Mouse (Mus musculus): ENCODE results near the gene Clmp. TPM values are rescaled to one million over a fixed set of nuclear protein-coding genes. Genes with fewer than 3 reads are reported as not detected.

Gene Clmp
- polyA plus RNA-seq (2016; fragmentation: Nextera tagmentation; extraction: Ambion mirVana): 14.9 and 17.0 TPM in 2 replicates

- H3K4me3 ChIP-seq: peak within 1 kb of the TSS; percentile 71
- WGBS: under 1% methylated on average over 51 of the region's 53 CpGs
- H3K4me2 ChIP-seq: peak within 1 kb of the TSS; percentile 97
- H3K9ac ChIP-seq: peak within 1 kb of the TSS; percentile 80
- H3K27me3 ChIP-seq (replicated peaks): peaks cover 38% of the 10 kb centered on the region
- H3K9me3 ChIP-seq (replicated peaks): no peaks in the 10 kb centered on the region
- peak; percentile 49 for ATAC-seq (ENCODE audit: insufficient number of reproducible peaks, low FRiP score)
- H3K4me1 ChIP-seq (replicated peaks): no peaks in the 10 kb centered on the region
- peak within 1 kb of the TSS; percentile 83 for H3K27ac ChIP-seq (ENCODE audit: poor library complexity, severe bottlenecking)
- H3K36me3 ChIP-seq: no peaks in the 10 kb centered on the region
Observed at GRCm38 (mm10) chr9:40685801-40686420, at the start of gene Clmp. Clmp (plus strand) TSS chr9:40685962.

DNA sequence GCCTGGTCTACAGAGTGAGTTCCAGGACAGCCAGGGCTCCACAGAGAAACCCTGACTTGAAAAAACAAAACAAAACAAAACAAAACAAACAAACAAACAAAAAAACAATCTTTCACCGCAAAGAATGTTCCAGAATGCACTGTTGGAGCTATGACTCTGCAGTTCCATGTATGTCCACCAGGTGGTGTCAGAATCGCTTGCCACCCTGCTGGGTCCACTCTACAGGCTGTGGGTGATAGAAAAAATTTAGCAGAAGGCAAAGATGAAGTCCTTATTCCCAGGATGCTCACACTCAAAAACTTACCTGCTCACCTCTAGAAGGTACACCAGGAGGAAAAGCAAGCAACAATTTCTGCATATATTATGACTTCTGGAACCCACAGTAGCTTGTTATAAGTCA lies 49.7 kb upstream of the Clmp start:
- no peak overlapping the region for H3K9ac ChIP-seq
- ATAC-seq (ENCODE audit: insufficient number of reproducible peaks, low FRiP score): no peak
- H3K4me3 ChIP-seq: no peak overlapping the region
- H3K4me1 ChIP-seq (replicated peaks): peaks cover 8% of the 10 kb centered on the region
- no peak overlapping the region for H3K4me2 ChIP-seq
- H3K27ac ChIP-seq (ENCODE audit: poor library complexity, severe bottlenecking): no peak overlapping the region
- 20% methylated on average over 2 of the region's 2 CpGs for WGBS
- H3K9me3 ChIP-seq (replicated peaks): no peaks in the 10 kb centered on the region
- H3K27me3 ChIP-seq (replicated peaks): no peaks in the 10 kb centered on the region
- no peaks in the 10 kb centered on the region for H3K36me3 ChIP-seq

DNA sequence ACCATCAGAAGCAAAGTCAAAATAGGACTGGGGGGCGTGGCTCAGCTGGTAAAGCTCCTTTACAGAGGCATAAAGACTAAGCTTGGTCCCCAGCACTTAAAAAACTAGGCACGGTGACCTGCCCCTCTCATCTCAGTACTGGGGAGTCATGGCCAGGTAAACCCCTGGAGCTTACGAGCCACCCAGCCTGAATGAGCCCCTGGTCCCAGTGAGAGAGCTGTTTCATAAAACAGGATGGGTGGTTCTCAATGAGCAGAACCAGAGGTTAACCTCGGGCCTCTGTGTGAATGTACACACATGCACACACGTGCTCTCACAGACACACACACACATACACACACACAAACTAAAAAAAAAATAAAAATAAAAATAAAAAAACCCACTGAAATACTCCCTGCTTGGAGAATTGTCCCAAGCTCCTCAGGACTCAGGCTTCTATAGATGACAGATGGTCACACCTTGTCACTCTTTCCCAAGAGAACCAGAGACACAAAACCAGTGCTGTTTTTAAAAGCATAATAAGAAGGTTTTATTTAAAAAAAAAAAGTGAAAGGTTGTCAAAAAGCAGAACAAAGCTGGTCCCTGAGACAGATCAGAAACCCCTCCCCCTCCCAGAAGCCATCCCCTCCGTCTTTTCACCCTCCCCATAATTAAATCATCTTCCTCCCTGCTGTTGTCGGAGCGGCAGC lies 47.9 kb upstream of the Clmp start:
- Histone ChIP-seq H3K4me1 (replicated peaks) (peaks cover 14% of the 10 kb centered on the region), H3K4me3 (peak overlapping the region; percentile 56), H3K9ac (peak overlapping the region; percentile 67; the same call in 1 of the 2 replicates), H3K27me3 (replicated peaks) (peaks cover 4% of the 10 kb centered on the region; the same call in 1 of the 2 replicates), H3K9me3 (replicated peaks) (no peaks in the 10 kb centered on the region), H3K36me3 (no peaks in the 10 kb centered on the region), H3K27ac (ENCODE audit: poor library complexity, severe bottlenecking) (no peak overlapping the region), H3K4me2 (peak overlapping the region; percentile 80)
- no peak for ATAC-seq (ENCODE audit: insufficient number of reproducible peaks, low FRiP score)
- WGBS: 37% methylated on average over 8 of the region's 8 CpGs

DNA sequence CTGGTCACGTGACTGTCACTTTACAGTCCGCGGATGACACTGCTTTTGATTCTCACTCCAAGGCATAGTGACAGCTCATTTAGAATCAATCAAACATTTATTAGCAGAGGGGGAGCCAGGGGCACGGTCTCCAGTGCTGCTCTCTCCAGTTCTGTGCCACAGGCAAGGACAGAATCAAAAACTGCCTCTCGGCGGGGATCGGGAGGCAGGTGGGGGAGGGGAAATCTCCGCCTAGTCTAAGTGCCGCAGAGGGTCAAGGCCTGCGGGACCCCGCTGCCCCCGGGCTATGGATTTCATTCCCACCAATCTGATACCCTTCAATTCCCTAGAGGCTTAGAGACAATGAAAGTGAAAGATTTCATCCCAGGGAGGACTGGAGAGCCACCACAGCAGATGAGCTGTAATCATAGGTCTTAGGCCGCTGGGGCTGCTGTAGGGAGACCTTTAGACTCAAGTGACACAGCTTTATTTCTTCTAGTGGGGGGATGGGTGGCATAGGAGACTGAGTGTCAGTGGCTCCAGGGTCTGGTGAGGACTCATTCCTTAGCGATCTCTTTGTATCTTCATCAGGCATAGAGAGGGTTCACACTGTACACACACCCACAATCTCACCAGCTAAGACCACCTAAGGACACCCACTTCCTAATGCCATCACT lies 47.2 kb upstream of the Clmp start:
- 2% methylated on average over 14 of the region's 14 CpGs for WGBS
- no peaks in the 10 kb centered on the region for H3K36me3 ChIP-seq
- H3K4me1 ChIP-seq (replicated peaks): peaks cover 16% of the 10 kb centered on the region
- no peak overlapping the region for H3K27ac ChIP-seq (ENCODE audit: poor library complexity, severe bottlenecking)
- peak overlapping the region; percentile 56 for H3K4me3 ChIP-seq
- peak overlapping the region; percentile 80 for H3K4me2 ChIP-seq
- H3K9ac ChIP-seq: peak overlapping the region; percentile 67
- peak; percentile 60 for ATAC-seq (ENCODE audit: insufficient number of reproducible peaks, low FRiP score)
- H3K9me3 ChIP-seq (replicated peaks): no peaks in the 10 kb centered on the region
- peaks cover 4% of the 10 kb centered on the region; the same call in 1 of the 2 replicates for H3K27me3 ChIP-seq (replicated peaks)

DNA sequence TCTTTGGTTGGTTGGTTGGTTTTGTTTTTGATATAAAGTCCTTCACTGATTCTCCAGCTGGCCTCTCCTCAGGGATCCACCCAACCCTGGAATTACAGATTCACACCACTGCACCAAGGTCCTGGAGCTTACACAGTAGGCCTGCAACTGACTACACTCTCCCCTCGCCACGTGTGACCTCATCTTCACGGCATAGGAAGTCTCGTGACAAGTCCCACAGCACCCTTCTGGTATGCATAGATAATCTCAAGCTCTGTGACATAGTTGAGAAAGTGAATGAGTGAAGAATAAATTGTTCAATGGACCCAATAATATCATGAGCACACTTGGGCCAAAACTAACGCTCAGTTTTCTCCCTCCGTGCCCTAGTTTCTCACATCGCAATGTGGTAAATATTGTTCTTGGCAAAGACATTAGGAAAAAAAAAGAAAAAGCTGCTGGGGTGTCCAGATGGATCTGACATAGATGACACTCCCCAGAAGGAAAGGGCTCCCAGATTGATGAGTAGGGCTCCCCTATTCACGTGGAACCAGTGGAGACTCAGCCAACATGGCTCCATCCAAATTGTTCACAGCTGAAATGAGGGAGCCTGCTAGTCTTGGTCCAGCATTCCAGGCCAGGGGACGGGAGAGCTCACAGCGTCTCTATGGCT lies 46.1 kb upstream of the Clmp start:
- no peak overlapping the region for H3K27ac ChIP-seq (ENCODE audit: poor library complexity, severe bottlenecking)
- H3K9me3 ChIP-seq (replicated peaks): no peaks in the 10 kb centered on the region
- H3K36me3 ChIP-seq: no peaks in the 10 kb centered on the region
- peaks cover 4% of the 10 kb centered on the region; the same call in 1 of the 2 replicates for H3K27me3 ChIP-seq (replicated peaks)
- no peak overlapping the region for H3K4me3 ChIP-seq
- 66% methylated on average over 10 of the region's 10 CpGs for WGBS
- H3K4me1 ChIP-seq (replicated peaks): peaks cover 16% of the 10 kb centered on the region
- no peak overlapping the region for H3K4me2 ChIP-seq
- no peak for ATAC-seq (ENCODE audit: insufficient number of reproducible peaks, low FRiP score)
- H3K9ac ChIP-seq: no peak overlapping the region

GRCm38 (mm10) chr9:40641318-40641717 lies 44.4 kb upstream of the Clmp start:
- H3K27me3 ChIP-seq (replicated peaks): peaks cover 4% of the 10 kb centered on the region; the same call in 1 of the 2 replicates
- H3K9ac ChIP-seq: no peak overlapping the region
- no peak overlapping the region for H3K4me2 ChIP-seq
- no peaks in the 10 kb centered on the region for H3K9me3 ChIP-seq (replicated peaks)
- ATAC-seq (ENCODE audit: insufficient number of reproducible peaks, low FRiP score): no peak
- no peak overlapping the region for H3K4me3 ChIP-seq
- no peaks in the 10 kb centered on the region for H3K36me3 ChIP-seq
- no peak overlapping the region for H3K27ac ChIP-seq (ENCODE audit: poor library complexity, severe bottlenecking)
- H3K4me1 ChIP-seq (replicated peaks): peaks cover 16% of the 10 kb centered on the region
- 69% methylated on average over 2 of the region's 2 CpGs for WGBS

DNA sequence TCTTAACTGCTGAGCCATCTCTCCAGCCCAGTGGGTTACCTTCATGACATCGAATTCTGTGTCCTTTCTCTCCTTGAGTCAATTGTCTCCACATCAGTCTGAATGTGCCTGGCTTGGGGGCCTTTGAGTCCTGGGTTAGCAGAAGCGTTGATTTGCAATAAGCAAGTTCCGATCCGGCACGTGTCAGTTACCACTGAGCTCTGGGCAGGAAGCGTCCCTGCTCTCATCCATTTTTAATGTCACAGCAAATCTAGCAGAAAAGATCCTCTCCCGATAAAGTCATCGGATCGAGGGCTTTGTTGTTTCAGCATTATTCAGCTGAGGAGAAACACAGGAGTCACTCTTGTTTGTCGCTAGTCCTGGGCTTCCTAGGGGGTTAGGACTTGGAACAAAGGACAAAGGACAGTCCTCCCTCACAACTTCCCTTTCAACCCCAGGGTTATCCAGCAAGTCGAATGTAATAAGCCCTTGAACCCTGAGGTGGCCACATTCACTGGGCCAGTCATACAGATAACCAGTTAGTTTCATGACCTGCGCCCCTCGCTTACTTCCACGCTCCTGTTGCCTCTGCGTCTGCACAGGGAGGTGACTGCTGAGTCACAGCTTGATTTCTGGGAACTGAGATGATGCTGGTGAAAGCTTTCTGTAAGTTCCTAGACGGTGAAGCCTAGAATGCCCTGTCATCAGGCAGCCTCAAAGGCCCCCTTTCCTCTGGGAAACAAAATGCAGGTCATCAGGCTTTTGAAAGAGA lies 43.1 kb upstream of the Clmp start:
- H3K36me3 ChIP-seq: no peaks in the 10 kb centered on the region
- H3K4me1 ChIP-seq (replicated peaks): peaks cover 16% of the 10 kb centered on the region
- no peak overlapping the region for H3K27ac ChIP-seq (ENCODE audit: poor library complexity, severe bottlenecking)
- H3K27me3 ChIP-seq (replicated peaks): peaks cover 4% of the 10 kb centered on the region; the same call in 1 of the 2 replicates
- no peak overlapping the region for H3K9ac ChIP-seq
- no peaks in the 10 kb centered on the region for H3K9me3 ChIP-seq (replicated peaks)
- H3K4me2 ChIP-seq: peak overlapping the region; percentile 5; the same call in 1 of the 2 replicates
- 21% methylated on average over 16 of the region's 16 CpGs for WGBS
- ATAC-seq (ENCODE audit: insufficient number of reproducible peaks, low FRiP score): no peak
- H3K4me3 ChIP-seq: no peak overlapping the region

GRCm38 (mm10) chr9:40649444-40649843 lies 36.3 kb upstream of the Clmp start:
- ATAC-seq (ENCODE audit: insufficient number of reproducible peaks, low FRiP score): no peak
- no peak overlapping the region for H3K27ac ChIP-seq (ENCODE audit: poor library complexity, severe bottlenecking)
- H3K4me1 ChIP-seq (replicated peaks): no peaks in the 10 kb centered on the region
- H3K9ac ChIP-seq: no peak overlapping the region
- WGBS: 85% methylated on average over 3 of the region's 3 CpGs
- no peaks in the 10 kb centered on the region for H3K27me3 ChIP-seq (replicated peaks)
- H3K36me3 ChIP-seq: no peaks in the 10 kb centered on the region
- no peak overlapping the region for H3K4me2 ChIP-seq
- no peaks in the 10 kb centered on the region for H3K9me3 ChIP-seq (replicated peaks)
- H3K4me3 ChIP-seq: no peak overlapping the region

DNA sequence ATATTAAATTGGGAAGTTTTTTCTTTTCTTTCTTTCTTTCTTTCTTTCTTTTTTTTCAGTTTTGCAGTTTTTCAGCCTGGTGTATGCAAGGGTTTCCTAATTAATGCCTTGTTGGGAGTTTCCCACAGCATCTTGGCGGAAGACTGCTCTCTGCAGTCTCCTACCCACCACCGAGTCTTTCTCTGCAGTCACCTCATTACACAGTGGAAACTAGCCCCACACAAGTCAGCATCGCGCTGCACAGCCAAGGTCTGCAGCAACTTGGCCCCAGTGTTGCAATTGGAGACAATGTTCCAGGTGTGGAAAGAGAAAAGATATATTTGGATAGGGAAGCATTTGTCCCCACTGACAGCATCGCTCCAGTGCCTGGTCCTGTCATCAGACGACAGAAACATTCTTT lies 35.8 kb upstream of the Clmp start:
- Histone ChIP-seq H3K9ac (no peak overlapping the region), H3K9me3 (replicated peaks) (no peaks in the 10 kb centered on the region), H3K27ac (ENCODE audit: poor library complexity, severe bottlenecking) (no peak overlapping the region), H3K27me3 (replicated peaks) (no peaks in the 10 kb centered on the region), H3K36me3 (no peaks in the 10 kb centered on the region), H3K4me2 (no peak overlapping the region), H3K4me1 (replicated peaks) (no peaks in the 10 kb centered on the region), H3K4me3 (no peak overlapping the region)
- 68% methylated on average over 6 of the region's 6 CpGs for WGBS
- no peak for ATAC-seq (ENCODE audit: insufficient number of reproducible peaks, low FRiP score)

DNA sequence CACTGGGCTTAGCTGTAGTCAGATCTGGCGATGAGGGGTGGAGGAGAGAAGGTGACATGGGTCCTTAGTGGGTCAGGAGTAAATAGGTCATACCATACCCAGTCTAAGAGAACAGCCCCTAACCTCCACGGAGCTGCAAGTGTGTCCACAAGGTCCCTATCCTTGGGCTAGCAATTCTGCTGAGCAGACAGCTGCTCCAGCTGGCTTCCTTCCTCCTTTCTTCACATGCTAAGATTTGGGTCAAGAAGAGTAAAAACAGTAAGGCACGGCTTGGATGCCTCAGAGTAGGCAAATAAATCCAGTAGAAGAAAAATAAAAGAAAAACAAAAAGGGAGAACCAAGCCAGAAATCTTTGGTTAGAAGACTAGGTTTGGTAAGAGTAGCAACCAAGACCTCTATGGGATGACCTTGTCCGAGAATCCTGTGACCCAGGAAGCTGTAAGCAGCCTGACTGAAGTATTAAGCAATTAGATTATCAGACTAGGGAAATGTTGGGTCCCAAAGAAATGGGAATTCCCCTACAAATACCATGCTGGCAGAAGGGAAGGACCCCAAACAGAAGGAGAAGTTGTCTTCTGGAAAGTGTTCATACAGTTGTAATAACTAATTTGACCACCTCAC lies 34.4 kb upstream of the Clmp start:
- WGBS: 74% methylated on average over 4 of the region's 4 CpGs
- no peak for ATAC-seq (ENCODE audit: insufficient number of reproducible peaks, low FRiP score)
- no peak overlapping the region for H3K9ac ChIP-seq
- H3K4me2 ChIP-seq: no peak overlapping the region
- H3K27me3 ChIP-seq (replicated peaks): no peaks in the 10 kb centered on the region
- no peak overlapping the region for H3K4me3 ChIP-seq
- H3K27ac ChIP-seq (ENCODE audit: poor library complexity, severe bottlenecking): no peak overlapping the region
- no peaks in the 10 kb centered on the region for H3K9me3 ChIP-seq (replicated peaks)
- H3K4me1 ChIP-seq (replicated peaks): no peaks in the 10 kb centered on the region
- H3K36me3 ChIP-seq: no peaks in the 10 kb centered on the region
